Comparison of ENCODE assay signal across 8 mouse cellular contexts in genomic region chr1:180813885-180814740, GRCm38 (mm10). TPM values are rescaled to one million over a fixed set of nuclear protein-coding genes. Genes with fewer than 3 reads are reported as not detected.
A peak's percentile ranks its signal among the peaks of the same experiment; 100 is the strongest.
DNase-seq lines count a peak whose midpoint lies in the region; ATAC-seq and TF ChIP-seq lines count a peak whose summit lies in the region.

H3f3a (minus strand) TSS chr1:180813943.

- TF ChIP-seq EP300 in MEL (IDR thresholded peaks at IDR 0.05; ENCODE audit: low read depth in 1 of 2, low read length in 2 of 2) = no peak

- H3K9ac ChIP-seq in MEL (ENCODE audit: control insufficient read depth, low read depth, low read length, poor library complexity, severe bottlenecking) = peak within 1 kb of the TSS; percentile 100
- H3K9ac ChIP-seq in lung, embryonic 15.5 days = peak within 1 kb of the TSS; percentile 100

- peaks cover 1 to 21% of the 10 kb centered on the region in 2 experiments; a peak in 3 of 4 replicates for H3K36me3 ChIP-seq in MEL (ENCODE audit: control insufficient read depth in 1 of 2, insufficient read depth in 2 of 2, low read length in 2 of 2)
- peaks cover 21% of the 10 kb centered on the region for H3K36me3 ChIP-seq in hindbrain, embryonic 10.5 days
- H3K36me3 ChIP-seq in lung, embryonic 15.5 days = peaks cover 15% of the 10 kb centered on the region

- peaks cover 3 to 7% of the 10 kb centered on the region in 2 experiments; a peak in 2 of 4 replicates for H3K4me1 ChIP-seq in MEL (ENCODE audit: control insufficient read depth in 1 of 2, insufficient read depth in 2 of 2, low read length in 2 of 2)
- peaks cover 47% of the 10 kb centered on the region for H3K4me1 ChIP-seq in hindbrain, embryonic 10.5 days (replicated peaks)
- H3K4me1 ChIP-seq in lung, embryonic 15.5 days = peaks cover 30% of the 10 kb centered on the region

- peak within 1 kb of the TSS; percentile 85 to 92 for H3K4me3 ChIP-seq in MEL (ENCODE audit: control insufficient read depth in 1 of 2, insufficient read depth in 1 of 2, low read depth in 2 of 2, low read length in 2 of 2)
- H3K4me3 ChIP-seq in hindbrain, embryonic 10.5 days = peak within 1 kb of the TSS; percentile 96
- H3K4me3 ChIP-seq in lung, embryonic 15.5 days = peak within 1 kb of the TSS; percentile 98

- TF ChIP-seq POLR2A in MEL (IDR thresholded peaks at IDR 0.05; ENCODE audit: control insufficient read depth in 1 of 2, insufficient read depth in 1 of 2, low read depth in 1 of 2, low read length in 2 of 2, poor library complexity in 1 of 2) = no peak; a peak in 1 of 4 replicates

- H3K9me3 ChIP-seq in MEL (replicated peaks; ENCODE audit: insufficient read depth, low read length) = no peaks in the 10 kb centered on the region
- H3K9me3 ChIP-seq in hindbrain, embryonic 10.5 days = no peaks in the 10 kb centered on the region
- no peaks in the 10 kb centered on the region for H3K9me3 ChIP-seq in lung, embryonic 15.5 days

- 2% methylated on average over 62 of the region's 69 CpGs for WGBS in hindbrain, embryonic 10.5 days
- WGBS in lung, embryonic 15.5 days = 2% methylated on average over 55 of the region's 69 CpGs

- H3K27me3 ChIP-seq in MEL (ENCODE audit: control insufficient read depth in 1 of 2, insufficient read depth in 2 of 2, low read length in 2 of 2) = no peaks in the 10 kb centered on the region
- no peaks in the 10 kb centered on the region for H3K27me3 ChIP-seq in hindbrain, embryonic 10.5 days (ENCODE audit: insufficient read depth, poor library complexity, severe bottlenecking)
- no peaks in the 10 kb centered on the region for H3K27me3 ChIP-seq in lung, embryonic 15.5 days

- H3K27ac ChIP-seq in MEL (ENCODE audit: control insufficient read depth, low read depth, low read length) = peak within 1 kb of the TSS; percentile 99
- peak within 1 kb of the TSS; percentile 100 for H3K27ac ChIP-seq in hindbrain, embryonic 10.5 days
- peak within 1 kb of the TSS; percentile 100 for H3K27ac ChIP-seq in lung, embryonic 15.5 days

- DNase-seq in MEL (ENCODE audit: low read depth, low spot score) = peak; percentile 79
- peak; percentile 79 for DNase-seq in c-Kit-positive CD71-positive TER-119-positive erythroid progenitor cells, embryonic 14.5 days (ENCODE audit: low spot score)
- DNase-seq in forelimb bud, embryonic 11.5 days (ENCODE audit: low read depth, low spot score) = peak; percentile 63
- no peak for DNase-seq in hindbrain, embryonic 10.5 days (ENCODE audit: low spot score)
- peak; percentile 78 to 87 for DNase-seq in layer of hippocampus, postnatal 10 days (ENCODE audit: low spot score in 2 of 2)
- peak; percentile 93 for DNase-seq in ovary, postnatal 10 days (ENCODE audit: low spot score)
- peak; percentile 91 for DNase-seq in urinary bladder, adult 2 months (ENCODE audit: low spot score)

- TF ChIP-seq CTCF in MEL (IDR thresholded peaks at IDR 0.05 in 2 of 3, conservative IDR thresholded peaks at IDR 0.05 in 1 of 3; ENCODE audit: control insufficient read depth in 1 of 3, insufficient read depth in 1 of 3, low read depth in 2 of 3, low read length in 3 of 3, poor library complexity in 1 of 3, severe bottlenecking in 1 of 3) = no peak

- TF ChIP-seq RAD21 in MEL (IDR thresholded peaks at IDR 0.05; ENCODE audit: low read depth, low read length) = no peak

- ATAC-seq in lung, embryonic 15.5 days (ENCODE audit: borderline replicate concordance, extremely low read depth, low FRiP score, low TSS enrichment) = peak; percentile 77

- peaks cover 32% of the 10 kb centered on the region for H3K79me2 ChIP-seq in MEL (ENCODE audit: control insufficient read depth, insufficient read depth, low read length, poor library complexity)

- H3K4me2 ChIP-seq in lung, embryonic 15.5 days = peak within 1 kb of the TSS; percentile 85

TF ChIP-seq in MEL, 35 proteins besides CTCF, POLR2A, EP300 and RAD21:
- no peak; the same call in 1 of the 2 replicates for TF ChIP-seq BHLHE40 (IDR thresholded peaks at IDR 0.05; ENCODE audit: borderline replicate concordance, low read depth, low read length)
- TF ChIP-seq MAX (IDR thresholded peaks at IDR 0.05; ENCODE audit: low read length) = peak; percentile 54
- TF ChIP-seq NELFE (IDR thresholded peaks at IDR 0.05; ENCODE audit: low read depth, low read length) = peak; percentile 40; the same call in 1 of the 2 replicates
- TF ChIP-seq MAZ (IDR thresholded peaks at IDR 0.05; ENCODE audit: low read depth, low read length) = peak; percentile 74
- TF ChIP-seq HCFC1 (IDR thresholded peaks at IDR 0.05; ENCODE audit: low read depth, low read length) = peak; percentile 37; the same call in 1 of the 2 replicates
- peak; percentile 39; the same call in 1 of the 2 replicates for TF ChIP-seq MXI1 (IDR thresholded peaks at IDR 0.05; ENCODE audit: low read depth, low read length)
- TF ChIP-seq TCF12 (IDR thresholded peaks at IDR 0.05; ENCODE audit: low read depth, low read length) = no peak
- TF ChIP-seq ETS1 (IDR thresholded peaks at IDR 0.05; ENCODE audit: low read depth, low read length) = 0 out of 2 replicates have a peak, but pooled peaks have one; percentile 7
- 0 out of 2 replicates have a peak, but pooled peaks have one; percentile 82 for TF ChIP-seq UBTF (IDR thresholded peaks at IDR 0.05; ENCODE audit: borderline replicate concordance, insufficient read depth, low read depth, low read length)
- TF ChIP-seq TBP (IDR thresholded peaks at IDR 0.05; ENCODE audit: low read depth, low read length) = 0 out of 2 replicates have a peak, but pooled peaks have one; percentile 9
- 0 out of 2 replicates have a peak, but pooled peaks have one; percentile 8 for TF ChIP-seq ELF1 (IDR thresholded peaks at IDR 0.05; ENCODE audit: low read depth, low read length)
- 0 out of 2 replicates have a peak, but pooled peaks have one; percentile 25 for TF ChIP-seq MYC (IDR thresholded peaks at IDR 0.05; ENCODE audit: low read depth, low read length)
- TF ChIP-seq SIN3A (IDR thresholded peaks at IDR 0.05; ENCODE audit: low read length) = peak; percentile 63; the same call in 1 of the 2 replicates
- TF ChIP-seq RCOR1 (IDR thresholded peaks at IDR 0.05; ENCODE audit: low read depth, low read length) = no peak
TF ChIP-seq in MEL: peak in this region for 11.

RNA-seq across cellular contexts. Expression of gene H3f3a, which starts in this region (rescaled TPM):
- total RNA-seq in MEL (2012; rRNA removed) = 573 and 574 TPM in 2 replicates
- polyA plus RNA-seq in MEL (2012; ENCODE audit: insufficient read depth in 1 of 2, insufficient read length in 2 of 2, low read depth in 1 of 2, low replicate concordance in 2 of 2, missing spikeins in 1 of 2) = 100 to 1,000 TPM; 265 to 903 TPM
- polyA plus RNA-seq in hindbrain, embryonic 10.5 days (2016; fragmentation: Nextera tagmentation; extraction: Ambion mirVana) = 2,706 and 3,181 TPM in 2 replicates
- 100 to 1,000 TPM; 476 to 478 TPM for total RNA-seq in layer of hippocampus, postnatal 10 days (2021)
- polyA plus RNA-seq in lung, embryonic 15.5 days (2015; fragmentation: Nextera tagmentation; extraction: Ambion mirVana) = 2,468 and 2,584 TPM in 2 replicates
- 810 and 870 TPM in 2 replicates for polyA plus RNA-seq in urinary bladder, adult 2 months (2012; rRNA removed)
